Mouse (Mus musculus) brain, embryonic 14.5 days (tissue): Measurements from ENCODE around the gene Slpi.

ENCODE experiments used
- CTCF ChIP-seq: fragments of 200-500 bp; IDR thresholded peaks from 2 replicates; pipeline ENCODE4 v1.5.1; 2012; ENCODE audit warnings: inconsistent platforms, mild to moderate bottlenecking, moderate library complexity, borderline replicate concordance; ENCODE audit not compliant: insufficient read depth, insufficient read length; ENCODE audit errors: extremely low read depth
- POLR2A ChIP-seq: fragments of 200-500 bp; IDR thresholded peaks from 2 replicates; pipeline ENCODE4 v1.6.1; 2012; ENCODE audit warnings: mild to moderate bottlenecking, inconsistent platforms, borderline replicate concordance; ENCODE audit not compliant: poor library complexity, insufficient read depth, insufficient read length, severe bottlenecking; ENCODE audit errors: extremely low read depth

- no peak for TF ChIP-seq POLR2A
- TF ChIP-seq CTCF: no peak
Measured at GRCm38 (mm10) chr2:164366947-164367346, 21.9 kb downstream of the Slpi start.
